Mouse (Mus musculus): ENCODE data around the gene Rab9.
"Not testable (repeated sequence)": the region's sequence is repeated elsewhere in the genome, so short reads cannot be mapped to it uniquely, and the experiment has no call there.

The Rab9 gene

DNA sequence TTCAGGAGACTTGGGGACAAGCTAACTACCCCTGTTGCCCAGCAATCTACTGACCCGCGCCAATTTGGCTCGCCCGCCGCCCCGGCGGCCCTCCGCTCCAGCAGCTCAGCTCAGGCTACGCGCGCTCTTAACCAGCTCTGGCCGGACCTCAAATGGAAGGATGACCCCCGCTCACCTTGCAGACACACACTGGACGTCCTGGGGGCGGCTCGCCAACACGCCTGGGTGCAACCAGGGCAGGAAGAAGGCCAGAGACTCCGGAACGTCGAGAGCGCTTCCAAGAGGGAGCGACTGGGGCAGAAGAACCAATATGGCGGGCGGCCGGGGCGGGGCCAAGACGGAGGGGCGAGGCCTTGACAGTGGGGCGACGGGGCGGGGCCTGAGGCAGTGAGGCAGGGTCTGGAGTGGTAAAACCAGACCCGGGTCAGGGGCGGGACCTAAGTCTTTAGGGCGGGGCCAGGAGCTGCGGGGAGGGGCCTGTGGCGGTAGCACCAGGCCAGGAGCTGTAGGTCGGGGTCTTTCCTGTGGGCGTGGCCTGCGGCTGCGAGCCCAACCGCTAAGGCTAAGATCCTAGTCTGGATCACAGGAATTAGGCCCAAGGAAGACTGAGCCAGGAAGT, at the start of gene Rab9:
TSS of gene Rab9 (minus strand) at position 503 of the 619 bp plus-strand sequence.
- peak; percentile 86 for DNase-seq (ENCODE audit: low spot score)

DNA sequence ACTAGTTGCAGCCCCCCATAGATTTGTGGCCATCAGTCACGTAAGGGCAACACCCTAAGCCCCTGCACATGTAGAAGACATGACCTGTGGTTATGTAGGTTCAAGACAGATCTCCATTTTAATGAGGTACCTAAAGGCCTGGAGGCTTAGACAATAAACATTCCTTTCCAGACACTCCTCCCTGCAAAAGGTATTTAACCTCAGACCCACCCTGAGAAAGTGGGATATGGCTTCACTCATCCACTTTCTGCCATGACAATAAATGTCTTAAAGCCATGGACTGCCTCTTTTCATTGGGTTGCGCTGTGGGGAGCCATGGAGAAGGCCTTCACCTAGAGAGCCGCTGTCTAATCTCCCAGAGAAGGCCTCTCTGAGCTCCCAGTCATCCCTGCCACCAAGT, 48.5 kb upstream of the Rab9 start:
- DNase-seq (ENCODE audit: low spot score), result no peak

DNA sequence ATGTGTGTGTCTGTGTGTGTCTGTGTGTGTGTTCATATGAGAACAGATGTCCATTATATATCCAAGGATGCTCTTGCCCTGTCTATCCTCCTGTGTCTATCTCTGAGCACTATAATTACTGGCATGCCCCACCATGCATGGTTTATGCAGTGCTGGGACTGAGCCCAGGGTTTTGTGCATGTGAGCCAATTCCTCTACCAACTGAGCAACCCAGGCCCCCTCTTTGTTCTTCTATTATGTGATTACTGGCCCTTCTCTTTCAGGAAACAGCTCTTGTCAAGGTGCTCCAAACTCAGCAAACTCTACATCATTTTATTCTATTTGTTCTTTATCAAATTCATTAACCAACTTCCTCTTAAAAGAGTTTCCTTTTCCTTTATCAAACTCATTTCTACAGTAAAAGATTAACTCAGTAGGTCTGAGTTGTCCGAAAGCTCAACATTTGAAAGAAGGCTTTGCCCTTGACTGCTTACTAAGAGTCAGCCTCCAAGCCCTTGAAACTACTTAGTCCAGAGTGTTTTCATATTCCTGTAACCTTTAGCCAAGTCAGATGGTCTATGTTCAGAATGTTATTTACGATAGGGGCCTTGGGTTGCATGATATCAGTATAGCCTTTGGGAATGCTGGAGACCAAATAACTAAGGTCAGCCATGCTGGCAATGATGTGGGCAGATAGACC, 46.1 kb upstream of the Rab9 start:
- no peak for DNase-seq (ENCODE audit: low spot score)

DNA sequence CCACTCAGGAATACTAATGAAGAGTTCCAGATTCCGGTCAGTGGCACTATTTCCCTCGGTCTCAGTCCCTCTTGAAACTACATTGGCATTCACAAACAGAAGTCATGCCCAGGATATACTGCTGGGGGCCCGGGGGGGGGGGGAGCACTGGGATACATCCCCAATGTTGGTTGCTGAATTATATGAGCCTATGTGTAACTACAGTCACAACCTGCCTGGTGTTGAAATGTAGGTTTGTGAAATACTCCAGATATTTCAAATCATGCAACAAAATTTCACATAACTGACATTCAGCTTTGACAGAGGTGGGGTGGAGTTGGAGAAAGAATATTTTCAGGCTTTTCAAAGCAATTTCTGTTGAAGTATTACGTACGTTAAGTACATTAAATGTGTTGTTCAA, 41.1 kb upstream of the Rab9 start:
- no peak for DNase-seq (ENCODE audit: low spot score)

DNA sequence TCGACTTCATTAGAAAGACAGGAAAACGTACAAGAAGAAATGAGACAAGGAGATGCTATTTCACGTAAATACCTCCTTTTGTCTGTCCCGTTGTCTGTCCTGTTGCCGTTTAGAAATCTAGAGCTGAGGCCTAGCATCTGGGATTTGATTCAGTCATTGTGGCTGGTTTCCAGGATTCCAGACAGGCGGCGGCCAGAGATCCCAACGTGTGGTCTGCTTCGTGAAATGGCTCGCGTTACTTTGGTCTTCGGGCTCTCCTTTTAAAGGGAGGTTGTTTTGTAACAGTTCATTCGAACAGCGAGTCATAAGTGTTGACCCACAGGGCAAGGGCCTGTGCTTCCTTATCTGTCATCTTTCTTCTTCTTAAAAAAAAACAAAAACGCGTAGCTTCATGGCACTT, 38.7 kb upstream of the Rab9 start, which contains the start of gene Tceanc:
TSS of gene Tceanc (minus strand) at position 223 of the 400 bp plus-strand sequence.
- no peak for DNase-seq (ENCODE audit: low spot score)

DNA sequence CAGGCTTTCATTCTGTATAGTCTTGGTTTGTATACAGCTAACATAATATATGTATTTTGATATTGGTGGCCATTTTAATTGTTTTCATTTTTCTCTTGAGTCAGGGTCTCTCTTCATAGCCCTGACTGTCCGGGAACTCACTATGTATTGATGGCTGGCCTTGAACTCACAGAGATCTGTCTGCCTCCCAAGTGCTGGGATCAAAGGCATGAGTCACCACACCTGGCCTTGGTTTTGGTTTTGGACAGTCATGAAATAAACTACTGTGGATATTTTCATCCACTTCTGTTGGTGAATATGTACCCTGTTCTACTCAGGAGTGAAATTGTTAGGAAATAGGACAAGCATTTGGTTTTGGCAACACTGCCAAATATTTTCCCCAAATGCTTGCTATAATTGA, 37.0 kb upstream of the Rab9 start:
- DNase-seq (ENCODE audit: low spot score), result no peak

DNA sequence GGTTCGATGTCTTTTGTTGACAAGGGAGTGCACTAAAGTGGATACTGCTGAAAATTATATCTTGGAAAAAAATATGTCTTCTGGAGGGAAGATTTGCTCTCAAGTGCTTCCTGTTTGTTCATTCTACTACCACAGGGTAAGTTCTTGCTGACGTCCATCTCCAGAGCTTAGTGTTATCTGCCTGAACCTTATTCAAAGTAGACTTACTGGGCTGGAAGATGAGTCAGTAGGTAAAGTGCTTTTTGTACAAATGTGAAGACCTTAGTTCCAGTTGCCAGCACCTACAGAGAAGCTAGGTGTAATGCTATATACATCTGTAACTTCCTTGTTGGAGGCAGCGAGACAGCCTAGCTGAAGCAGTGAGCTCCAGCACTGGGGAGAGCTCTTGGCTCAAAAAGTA, 36.3 kb upstream of the Rab9 start:
- no peak for DNase-seq (ENCODE audit: low spot score)

DNA sequence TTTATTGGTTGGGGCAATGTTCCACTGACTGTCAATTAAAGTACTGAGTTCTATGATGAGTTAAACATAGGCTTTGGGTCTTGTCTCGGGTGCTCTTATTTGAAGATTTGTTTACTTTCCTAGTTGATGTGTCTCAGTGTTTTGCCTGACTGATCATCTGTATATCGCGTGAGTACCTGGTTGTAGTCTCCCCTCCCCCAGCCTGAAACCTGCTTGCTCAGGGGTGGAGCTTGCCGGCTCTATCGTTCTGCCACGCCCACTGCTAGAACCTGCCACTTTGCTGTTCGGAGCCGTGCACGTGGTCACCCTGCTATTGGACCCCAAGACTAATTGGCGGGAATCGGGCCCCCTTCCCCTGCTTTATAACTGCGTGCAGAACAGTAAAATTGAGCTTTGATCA, 34.4 kb upstream of the Rab9 start:
- not testable (repeated sequence) for DNase-seq (ENCODE audit: low spot score)

DNA sequence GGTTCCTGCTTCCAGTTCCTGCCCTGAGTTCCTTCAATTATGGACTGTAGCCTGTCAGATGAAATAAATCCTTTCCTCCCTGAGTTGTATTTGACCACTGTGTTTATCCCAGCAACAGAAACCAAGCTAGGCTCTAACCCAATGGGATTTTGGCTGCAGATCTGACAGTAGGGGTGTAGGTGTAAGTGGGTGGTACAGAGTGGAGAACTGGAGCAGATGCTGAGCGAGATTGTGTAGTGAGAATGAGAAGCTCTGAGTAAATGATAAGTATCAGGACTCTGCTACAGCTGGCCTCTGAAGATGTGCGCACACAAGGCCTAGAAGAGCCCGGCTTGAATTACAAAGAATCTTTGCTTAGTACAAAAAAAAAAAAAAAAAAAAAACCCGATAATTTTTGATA, 32.4 kb upstream of the Rab9 start:
- no peak for DNase-seq (ENCODE audit: low spot score)

DNA sequence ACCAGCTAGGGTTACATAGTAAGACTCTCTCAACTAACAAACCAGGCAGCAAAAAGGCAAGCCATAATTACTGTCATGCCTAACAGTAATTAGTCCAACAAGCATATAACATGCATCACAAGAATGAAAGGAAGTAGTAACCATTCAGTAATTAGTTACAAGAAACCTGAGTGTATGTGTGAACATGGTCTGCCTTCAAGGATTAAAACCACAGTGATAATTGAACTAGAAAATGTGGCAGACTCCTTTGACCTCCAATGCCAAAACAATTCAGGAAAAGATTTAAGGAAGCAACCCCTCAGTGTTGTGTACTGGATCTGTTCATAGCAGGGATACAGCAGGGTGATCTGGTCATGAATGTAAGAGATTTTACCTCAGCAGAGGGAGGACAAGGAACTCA, 31.4 kb upstream of the Rab9 start:
- peak; percentile 14 for DNase-seq (ENCODE audit: low spot score)

DNA sequence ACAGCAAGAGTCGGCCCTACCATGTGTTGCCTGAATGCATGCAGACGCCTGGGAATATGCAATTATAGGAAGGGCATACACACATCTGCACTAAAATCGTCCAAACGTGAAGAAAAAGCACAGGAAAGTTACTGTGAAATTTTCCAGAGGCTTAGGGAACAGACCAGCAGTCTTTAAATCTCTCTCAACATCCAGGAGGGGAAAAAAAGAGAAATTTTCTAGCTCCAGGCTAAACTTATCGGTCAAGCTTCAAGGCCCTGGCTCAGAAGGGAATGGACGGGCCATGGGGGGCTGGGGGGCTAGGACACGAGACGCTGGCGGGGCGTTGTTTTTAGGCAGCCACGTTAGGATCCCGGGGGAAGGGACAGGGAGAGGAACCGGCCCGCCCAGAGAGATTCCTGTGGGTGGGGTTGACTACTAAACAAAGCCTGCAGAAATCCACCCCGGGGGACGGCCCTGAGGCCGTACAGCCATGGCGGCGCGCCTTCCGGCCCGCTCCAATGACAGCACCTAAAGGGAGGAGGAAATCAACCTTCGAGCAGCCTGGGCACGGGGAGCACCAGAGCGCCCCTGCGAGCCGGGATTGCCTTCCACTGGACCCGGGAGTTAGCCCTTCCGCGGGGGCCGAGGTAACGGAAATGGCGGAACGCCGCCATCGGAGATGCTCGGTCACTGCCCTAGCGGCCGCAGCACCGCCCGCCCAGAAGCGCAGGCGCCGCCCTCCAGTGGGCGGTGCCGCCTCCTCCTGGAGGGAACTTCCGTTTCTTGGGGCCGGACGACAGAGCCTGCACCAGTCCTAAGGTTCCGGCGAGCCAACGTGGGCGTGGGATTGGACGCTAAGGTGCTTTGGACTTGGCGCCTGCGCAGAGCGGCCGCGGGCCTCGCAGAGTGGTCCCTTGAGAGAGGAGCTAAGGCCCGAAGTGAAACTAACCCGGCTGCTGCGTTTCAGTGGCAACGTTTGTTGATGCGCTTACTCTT, 30.4 kb upstream of the Rab9 start:
- DNase-seq (ENCODE audit: low spot score), result peak; percentile 97

DNA sequence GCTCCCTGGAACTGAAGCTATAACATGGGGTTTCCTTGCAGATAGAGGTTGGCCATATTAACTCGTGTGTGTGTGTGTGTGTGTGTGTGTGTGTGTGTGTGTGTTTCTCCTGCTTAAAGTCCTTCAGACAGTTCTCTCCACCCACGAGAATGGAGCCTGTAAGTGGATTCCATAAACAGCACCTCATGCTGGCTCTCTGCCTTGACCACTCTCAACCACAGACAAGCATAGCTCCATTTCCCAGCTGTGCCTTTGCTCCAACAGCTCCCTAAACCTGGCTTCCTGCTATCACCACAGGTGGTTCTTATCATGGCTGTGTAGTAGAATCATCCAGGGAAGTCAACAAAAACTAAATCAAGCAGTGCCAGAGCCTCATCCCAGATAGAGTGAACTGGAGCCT, 24.8 kb upstream of the Rab9 start:
- peak; percentile 39 for DNase-seq (ENCODE audit: low spot score)

DNA sequence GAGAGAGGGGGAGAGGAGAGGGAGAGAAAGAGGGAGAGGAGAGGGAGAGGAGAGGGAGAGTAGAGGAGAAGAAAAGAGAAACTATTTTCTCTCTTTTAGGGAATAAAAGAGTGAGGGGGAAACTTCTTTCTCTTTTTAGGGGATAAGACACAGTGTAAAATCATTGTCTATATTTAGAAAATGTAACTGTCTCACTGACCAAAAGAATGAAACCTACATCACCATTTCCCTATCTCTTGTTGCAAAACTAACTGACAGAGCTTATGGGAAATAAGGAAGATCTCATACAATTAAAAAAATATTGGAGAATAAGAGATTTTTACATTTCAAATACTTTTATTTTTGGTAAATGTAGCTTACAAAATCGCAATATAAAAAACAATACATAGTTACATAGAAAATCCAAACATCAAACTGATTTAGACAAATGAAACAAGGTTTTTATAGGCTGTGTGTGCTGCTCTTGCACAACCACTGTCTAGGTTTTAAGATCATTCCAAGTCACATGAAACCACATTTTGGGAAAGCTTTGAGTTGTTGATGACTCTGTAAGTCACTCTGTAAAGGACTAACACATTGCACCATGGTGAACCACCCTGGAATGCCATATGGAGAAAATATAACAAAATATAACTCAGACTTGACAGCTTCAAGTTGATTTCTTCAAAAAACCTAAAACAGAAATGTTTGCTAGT, 20.0 kb upstream of the Rab9 start:
- DNase-seq (ENCODE audit: low spot score), result no peak

DNA sequence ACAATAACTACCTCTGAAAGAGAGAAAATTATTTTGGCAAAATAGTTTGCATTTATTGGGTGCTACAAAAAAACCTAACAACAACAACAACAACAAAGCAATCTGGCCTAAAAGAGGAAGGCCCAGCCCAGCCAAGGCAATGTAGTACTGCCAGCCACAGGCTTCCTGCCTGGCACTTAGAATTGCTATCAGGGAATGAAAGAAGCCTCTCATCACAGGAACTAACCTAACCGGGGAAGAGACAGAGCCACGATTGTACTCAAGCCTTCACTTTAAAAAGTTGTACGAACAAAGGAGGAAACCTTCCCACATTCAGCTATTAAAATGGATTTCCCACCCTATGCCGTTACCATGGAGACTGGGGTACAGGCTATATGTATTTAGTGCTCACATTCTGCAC, 18.1 kb upstream of the Rab9 start:
- DNase-seq (ENCODE audit: low spot score), result no peak

DNA sequence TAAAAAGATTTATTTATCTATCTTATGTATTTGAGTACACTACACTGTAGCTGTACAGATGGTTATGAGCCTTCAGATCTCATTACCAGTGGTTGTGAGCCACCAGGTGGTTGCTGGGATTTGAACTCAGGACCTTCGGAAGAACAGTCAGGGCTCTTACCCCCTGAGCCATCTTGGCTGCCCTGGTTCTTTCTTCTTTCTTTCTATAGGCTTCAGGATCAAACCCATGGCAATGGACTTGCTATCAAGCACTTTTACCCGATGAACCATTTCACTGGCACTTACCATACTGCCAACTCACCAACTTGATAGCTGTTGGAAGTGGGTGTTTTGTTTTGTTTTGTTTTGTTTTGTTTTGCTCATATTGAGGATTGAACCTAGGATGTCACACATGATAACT, 15.4 kb upstream of the Rab9 start:
- DNase-seq (ENCODE audit: low spot score), result no peak

DNA sequence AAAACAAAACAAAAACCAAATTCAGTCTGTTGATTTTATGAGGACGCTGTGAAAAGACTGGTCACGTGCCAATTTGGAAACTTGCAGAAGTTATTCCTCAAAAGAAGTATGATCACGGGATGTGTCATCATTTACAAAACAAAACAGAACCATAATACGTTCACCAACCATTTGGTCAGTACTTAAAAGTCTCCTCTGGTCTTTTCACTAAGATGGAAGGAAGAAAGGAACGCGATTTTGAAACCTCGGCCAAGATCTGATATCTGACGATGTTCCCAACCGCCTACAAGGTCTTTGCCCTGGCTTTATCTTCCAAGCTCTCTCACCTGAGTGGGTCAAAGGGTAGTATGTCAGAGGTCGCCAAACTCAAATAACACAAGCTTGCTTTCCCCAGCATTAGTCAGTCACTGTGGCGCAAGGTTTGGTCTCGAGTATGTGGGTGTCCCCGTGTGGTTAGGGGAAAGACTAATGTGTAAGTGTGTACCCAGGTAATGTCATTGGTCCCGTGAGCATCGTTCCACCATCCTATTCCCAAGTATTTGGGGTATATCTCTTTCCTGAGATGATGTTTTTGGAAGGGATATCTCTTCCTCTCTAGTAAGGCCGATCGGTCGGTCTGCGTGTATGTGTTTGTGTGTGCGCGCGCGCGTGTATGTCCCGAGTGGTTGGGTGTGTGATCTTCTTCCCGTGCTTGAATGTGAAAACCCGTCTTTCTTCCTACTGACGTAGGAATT, 869 bp downstream of the Rab9 start:
- DNase-seq (ENCODE audit: low spot score), result peak; percentile 63

DNA sequence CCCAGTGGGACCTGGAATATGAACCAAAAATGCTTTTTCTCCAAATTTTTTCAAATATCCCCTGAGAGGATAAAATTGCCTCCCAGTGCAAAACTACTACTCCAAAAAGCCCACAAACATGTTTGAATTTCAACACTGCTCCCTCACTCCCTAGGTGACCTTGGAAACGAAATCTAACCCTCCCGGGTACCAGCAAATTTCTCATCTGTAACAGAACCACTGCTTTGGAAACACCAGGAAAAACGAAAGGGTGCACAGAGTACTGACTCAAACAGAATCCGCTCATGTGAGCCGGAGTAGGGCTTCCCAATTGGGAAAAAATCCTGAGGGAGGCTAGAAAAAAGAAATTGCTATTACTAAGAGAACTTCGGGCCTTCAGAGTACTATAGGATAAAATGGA, 2.3 kb downstream of the Rab9 start:
- DNase-seq (ENCODE audit: low spot score), result no peak

DNA sequence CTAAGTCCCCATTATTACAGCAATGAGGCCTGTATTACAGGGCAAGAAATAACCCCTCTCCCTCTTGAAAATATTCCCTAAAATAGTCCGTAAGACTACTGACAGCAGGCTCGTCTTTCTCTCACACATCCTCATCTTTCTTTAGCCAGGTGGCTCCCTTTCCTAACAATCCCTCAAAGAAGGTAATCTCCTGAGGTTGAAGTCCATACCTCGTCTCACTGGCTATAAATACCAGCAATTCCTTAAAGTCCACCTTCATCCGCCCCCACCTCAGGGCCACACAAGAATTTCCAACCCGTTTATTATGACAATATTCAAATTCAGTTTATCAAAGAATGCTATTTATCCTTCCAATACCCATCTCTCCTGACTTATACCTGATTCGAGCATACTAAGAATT, 7.1 kb downstream of the Rab9 start:
- no peak for DNase-seq (ENCODE audit: low spot score)

DNA sequence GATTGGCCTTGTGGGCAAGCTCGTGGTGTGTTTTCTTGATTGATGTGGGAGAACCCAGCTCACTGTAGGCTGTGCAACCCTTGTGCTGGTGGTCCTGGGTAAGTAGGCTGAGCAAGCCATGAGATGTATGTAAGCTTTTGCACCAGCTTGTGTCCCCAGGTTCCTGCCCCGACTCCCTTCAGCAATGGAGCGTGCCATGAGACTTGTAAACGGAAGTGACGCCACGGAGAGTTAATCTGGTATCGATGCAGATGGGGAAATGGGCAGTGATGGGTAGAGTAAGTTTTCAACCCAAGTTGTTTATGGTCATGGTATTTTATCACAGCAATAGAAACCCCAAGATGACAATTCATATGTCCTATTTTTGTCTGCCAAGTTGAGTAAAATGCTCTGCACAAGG, 11.3 kb downstream of the Rab9 start:
- no peak for DNase-seq (ENCODE audit: low spot score)

DNA sequence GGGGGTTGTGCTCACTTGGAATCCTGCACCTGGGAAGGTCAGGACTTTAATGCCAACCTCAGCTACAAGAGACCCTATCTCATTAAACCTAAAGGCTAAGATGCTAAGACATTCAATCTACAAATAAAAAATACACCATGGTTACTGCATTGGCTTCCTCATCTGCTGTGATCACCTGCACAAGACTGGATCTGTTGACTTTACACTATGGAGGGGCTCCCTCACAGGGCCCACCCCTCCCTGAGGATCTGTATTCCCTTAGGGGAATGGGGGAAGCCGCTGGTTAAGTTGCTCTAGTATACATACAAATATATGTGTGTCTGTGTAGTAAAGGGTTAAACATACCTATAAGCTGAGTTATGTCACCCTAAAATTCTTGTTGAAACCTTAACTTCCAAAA, 24.1 kb downstream of the Rab9 start:
- DNase-seq (ENCODE audit: low spot score), result no peak

DNA sequence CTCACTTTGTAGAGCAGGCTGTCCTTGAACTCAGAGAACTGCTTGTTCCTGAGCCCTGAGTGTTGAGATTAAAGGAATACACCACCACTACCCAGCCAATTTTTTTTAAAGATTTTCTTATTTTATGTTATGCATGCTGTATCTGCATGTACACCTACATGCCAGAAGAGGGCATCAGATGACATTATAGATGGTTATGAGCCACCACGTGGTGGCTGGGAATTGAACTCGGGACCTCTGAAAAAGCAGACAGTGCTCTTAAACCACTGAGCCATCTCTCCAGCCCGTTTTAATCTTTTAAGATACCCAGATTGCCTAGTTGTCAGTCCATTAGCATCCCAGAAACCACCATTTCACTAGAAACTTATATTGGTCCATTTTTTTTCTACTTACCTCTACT, 25.3 kb downstream of the Rab9 start:
- no peak for DNase-seq (ENCODE audit: low spot score)

DNA sequence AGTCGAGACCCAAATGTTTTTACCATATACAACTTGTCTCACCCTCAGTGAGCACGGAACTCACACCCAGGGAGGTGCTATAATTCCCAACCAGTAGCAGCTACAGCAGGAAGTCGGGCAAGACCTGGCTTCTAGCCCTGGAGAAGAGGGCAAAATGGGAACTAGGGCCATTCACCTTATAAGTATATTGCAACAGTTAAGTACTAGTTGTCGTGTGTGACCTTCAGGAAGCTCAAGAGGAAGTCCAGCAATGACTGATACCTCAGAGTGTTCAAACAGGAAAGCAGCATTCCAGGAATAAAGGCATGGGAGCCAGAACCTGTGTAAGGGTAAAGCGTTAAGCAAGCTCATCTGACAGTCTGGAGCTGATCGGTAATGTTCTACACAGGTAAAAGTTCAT, 26.1 kb downstream of the Rab9 start:
- DNase-seq (ENCODE audit: low spot score), result no peak
